Mouse (Mus musculus) bone marrow macrophage, adult 2 months (primary cell): ENCODE measurements around the gene Efna3.

Source experiments
- CTCF ChIP-seq: IDR thresholded peaks from 2 replicates; pipeline ENCODE4 v1.5.1; 2012; ENCODE audit warnings: low read depth, mild to moderate bottlenecking, low read length, moderate library complexity
- POLR2A ChIP-seq: IDR thresholded peaks from 2 replicates; pipeline ENCODE4 v1.6.1; 2012; ENCODE audit warnings: mild to moderate bottlenecking, low read depth, low read length, borderline replicate concordance

GRCm38 (mm10) chr3:89280050-89280605 is 42.6 kb downstream of the Efna3 start:
- TF ChIP-seq CTCF: no peak
- no peak for TF ChIP-seq POLR2A
